Mouse (Mus musculus) left cerebral cortex, postnatal 14 days (tissue): ENCODE measurements at regions not wholly inside any gene's neighbourhood (a gene's known extent, or its start where the extent isn't known, plus 50 kb on each side); places are given as distances from the start of the nearest gene placed in this dataset.
A peak's percentile ranks its signal among the peaks of the same experiment; 100 is the strongest.

Experiments used
- DNase-seq, 2 experiments: peaks; one replicate each; pipeline ENCODE4 v3.0.0; 2021 to 2022; ENCODE audit warnings: low spot score in 2 of 2, mixed read lengths in 1 of 2
- intact Hi-C: fragments of 180-260 bp; cut with DNase I; formaldehyde crosslinking; loops from one replicate; pipeline ENCODE4 v1.15.1; 2025

DNA sequence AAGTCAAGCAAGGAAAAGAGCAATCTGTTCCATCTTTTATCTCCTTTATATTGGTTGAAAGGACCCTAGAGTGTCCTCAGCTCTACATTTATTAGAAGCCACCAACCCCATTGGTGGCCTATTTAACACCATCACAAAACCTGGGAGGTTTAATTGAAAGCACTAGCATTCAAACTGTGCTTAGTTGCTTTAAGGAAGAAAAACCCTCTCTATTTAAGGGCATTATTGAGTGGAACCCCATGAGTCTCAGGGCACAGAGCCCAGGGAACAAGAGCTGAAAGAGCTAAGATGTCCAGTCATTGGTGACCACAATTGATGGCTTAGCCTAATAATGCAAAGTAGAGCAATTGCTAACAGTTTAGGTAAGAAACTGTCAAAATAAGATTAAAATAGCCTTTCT, 72.6 kb upstream of the Btbd3 start:
- no peak for DNase-seq
- intact Hi-C loops, result no loop called here

- no peak for DNase-seq
- intact Hi-C loops, result no loop called here
These were observed 71.5 kb upstream of the Btbd3 start for GRCm38 (mm10) chr2:138184866-138185265.

DNA sequence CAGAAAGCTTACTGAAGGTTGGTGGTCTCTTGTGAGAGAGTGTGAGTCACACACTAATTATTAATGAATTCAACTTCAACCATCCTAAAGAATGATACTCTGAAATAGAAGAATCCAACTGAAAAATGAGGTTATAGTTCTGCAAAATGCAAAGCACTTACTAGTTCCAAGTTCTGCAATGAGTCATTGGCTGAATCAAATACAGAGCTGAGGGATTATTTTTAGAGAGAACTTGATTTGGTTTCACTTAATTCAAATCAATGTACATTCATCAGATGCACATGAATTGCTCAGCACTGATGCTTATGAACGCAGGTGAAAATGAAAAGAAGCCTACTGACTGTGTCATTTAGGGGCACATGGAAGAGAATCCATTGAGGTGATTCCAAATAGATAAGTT, 69.7 kb upstream of the Btbd3 start:
- intact Hi-C loops, result no loop called here
- peak in 1 of 2 experiments; percentile 8 for DNase-seq

DNA sequence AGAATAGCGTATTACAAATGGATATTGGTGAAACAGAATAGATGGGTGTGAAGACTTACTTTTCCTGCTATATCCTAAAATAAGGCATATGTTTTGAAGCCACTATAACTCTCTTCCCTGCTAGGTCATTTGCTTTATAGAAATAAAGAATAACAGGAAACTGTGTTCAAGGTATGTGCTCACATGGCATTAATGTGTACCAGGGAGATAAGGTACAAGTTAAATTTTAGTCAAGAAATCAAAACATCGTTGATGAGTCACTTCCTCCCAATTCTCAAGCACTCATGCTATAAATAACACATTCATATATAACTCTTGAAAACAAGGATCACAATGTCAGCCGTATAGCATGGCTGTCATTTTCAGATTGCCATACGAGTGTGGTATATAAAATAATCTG, 62.8 kb upstream of the Btbd3 start:
- intact Hi-C loops, result no loop called here
- no peak for DNase-seq

DNA sequence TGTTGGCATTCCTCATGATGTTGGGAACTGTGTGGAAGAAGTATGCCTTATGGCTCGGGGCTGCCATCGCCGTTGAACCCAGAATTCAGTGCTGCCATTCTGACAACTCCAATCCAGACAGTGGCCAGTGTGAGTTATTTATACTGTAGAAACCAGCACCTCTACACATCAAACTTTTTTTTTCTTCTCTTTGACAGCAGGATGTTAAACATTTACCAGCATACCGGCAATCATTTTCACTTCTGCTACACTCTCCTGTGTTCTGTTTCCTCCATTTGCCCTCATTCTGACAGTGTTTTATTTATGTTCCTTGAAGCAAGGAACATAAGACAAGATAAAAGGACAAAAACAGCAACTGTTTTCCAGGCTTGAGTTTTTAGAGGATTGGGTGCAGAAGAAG, 57.3 kb upstream of the Btbd3 start:
- DNase-seq, result no peak
- intact Hi-C loops, result no loop called here
